Mouse (Mus musculus) c-Kit-positive CD71-negative TER-119-negative erythroid progenitor cells, embryonic 14.5 days (primary cell): ENCODE measurements around the gene Galnt17.

Source experiments
- DNase-seq: peaks from one replicate; pipeline ENCODE4 v3.0.0-alpha.2; 2013; ENCODE audit warnings: low read depth

Galnt17 gene

DNA sequence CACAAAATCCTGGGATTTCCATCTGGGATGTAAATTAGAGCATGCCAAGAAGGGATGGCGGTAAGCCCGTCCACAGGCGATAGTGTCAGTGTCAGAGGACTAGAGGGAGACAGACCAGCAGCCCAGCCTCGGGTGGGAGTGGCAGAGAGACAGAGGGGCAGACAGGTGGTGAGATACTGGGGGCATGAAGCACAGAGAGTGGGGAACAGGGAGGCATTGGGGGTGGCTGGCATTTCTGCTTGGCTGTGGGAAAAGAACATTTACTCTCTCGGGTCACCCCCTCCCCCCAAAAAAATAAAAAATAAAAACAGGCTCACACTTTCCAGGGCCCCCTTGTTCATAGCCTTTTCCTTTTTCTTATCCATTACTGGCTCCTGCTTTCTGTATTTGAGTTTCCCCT, 287.4 kb downstream of the Galnt17 start:
- no peak for DNase-seq

DNA sequence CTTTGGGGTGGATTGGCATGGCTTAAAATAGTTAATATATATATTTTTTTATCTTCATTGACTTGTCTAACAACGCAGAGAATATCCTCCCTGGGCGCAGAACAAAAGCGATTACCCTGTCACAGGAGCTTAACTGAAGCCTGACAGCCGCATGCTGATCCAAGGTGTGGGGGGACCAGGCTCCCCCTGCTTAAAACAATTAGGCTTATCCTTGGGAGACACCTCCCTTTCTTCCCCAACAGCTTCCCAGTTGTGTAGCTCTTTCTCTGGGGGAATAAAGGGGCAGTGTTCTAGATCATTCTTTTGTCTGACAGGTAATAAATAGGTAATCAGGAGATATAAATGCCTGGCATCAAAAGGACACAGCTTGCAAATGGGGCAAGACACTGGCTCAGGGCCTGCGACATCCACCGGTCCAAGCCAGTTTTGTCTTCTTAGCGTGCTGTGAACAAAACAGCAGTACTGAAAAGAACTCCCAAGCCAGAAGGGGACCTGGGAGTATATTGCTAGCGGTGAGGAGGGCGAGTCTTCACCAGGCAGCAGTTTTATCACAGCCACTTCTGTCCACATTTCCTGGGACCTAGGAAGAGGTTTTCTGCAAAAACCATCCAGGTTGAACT, 288.8 kb downstream of the Galnt17 start:
- DNase-seq = no peak

DNA sequence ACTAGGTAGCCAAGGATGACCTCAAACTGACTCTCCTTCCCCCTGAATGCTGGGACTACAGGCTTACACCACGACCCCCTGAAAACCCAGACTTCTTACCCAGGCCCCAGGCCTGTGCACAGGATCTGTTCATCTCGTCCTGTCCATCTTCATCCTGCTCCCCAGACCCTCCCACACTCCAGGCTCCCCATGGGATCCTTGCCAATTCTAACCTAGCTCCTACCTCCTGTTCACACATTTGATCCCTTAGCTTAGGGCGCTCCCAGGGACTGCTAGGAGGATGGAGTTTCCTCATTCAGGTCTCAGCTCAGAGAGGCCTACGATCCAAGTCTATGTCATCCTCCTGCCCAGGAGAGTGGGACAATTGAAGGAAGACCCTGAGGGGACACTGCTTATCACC, 292.2 kb downstream of the Galnt17 start:
- no peak for DNase-seq

DNA sequence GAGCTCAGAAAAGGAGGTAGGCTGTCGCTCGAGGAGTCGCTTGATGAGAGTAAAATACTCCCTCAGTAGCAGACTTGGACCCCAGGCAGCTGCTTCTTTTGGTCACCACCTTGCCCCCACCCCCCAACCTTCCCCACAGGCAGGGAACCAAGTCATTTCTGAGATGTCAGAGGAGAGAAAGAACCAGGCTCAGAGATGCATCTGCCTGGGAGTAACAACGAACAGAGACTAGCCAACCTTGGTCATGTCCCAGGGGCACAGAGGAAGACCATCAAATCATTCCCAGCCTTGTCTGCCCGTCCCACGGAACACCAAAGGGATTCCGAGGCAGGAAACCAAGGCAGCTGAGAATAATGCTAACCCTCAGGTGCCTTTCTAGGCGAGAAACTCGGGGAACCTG, 293.0 kb downstream of the Galnt17 start:
- DNase-seq = no peak

DNA sequence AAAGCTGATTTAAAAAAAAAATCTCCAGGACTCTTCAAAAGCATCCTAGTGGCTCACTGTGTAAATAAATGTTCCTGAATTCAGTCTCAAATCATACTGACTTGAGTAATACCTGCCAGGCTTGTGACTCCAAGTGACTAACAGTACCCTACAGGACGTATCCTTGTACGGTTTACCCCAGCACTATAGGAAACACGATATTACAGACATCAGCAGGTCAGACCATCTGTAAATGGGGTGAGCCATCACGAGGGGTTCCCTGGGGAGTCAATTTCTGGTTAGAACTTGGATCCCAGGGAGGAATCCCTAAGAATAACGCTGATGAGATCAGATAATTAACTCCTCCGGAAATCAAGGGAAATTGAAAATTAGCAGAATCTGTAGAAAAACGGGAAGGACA, 294.5 kb downstream of the Galnt17 start:
- DNase-seq = no peak

DNA sequence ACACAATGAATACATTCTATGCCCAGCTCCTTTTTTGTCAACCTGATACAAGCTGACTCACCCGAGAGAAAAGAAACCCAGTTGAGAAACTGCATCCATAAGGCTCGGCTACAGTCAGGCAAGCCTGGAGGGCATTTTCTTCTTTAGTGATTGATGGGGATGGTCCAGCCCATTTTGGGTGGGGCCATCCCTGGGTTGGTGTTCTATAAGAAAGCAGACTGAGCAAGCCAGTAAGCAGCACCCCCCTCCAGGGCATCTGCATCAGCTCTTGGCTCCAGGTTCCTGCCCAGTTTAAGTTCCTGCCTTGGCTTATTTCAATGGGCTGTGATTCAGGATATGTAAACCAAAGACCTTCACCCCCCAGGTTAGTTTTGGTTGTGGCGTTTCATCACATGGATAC, 295.2 kb downstream of the Galnt17 start:
- no peak for DNase-seq

DNA sequence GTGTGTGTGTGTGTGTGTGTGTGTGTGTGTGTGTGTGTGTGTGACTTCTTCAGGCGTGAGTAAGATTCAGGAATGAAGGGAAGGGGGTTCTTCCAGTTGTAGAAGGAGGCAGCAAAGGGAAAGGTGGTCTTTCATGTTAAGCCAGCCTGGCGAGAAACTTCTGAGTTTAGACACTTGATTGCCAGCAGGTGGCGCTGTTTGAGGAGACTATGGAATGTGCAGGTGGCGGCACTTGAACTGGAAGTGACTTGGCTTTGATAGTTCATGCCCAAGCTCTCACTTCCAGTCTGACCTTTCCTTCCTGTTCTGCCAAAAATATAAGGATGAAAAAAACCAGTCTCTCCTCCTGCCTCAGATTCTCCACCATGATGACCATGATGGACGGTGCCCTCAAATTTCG, 298.8 kb downstream of the Galnt17 start:
- DNase-seq = no peak

DNA sequence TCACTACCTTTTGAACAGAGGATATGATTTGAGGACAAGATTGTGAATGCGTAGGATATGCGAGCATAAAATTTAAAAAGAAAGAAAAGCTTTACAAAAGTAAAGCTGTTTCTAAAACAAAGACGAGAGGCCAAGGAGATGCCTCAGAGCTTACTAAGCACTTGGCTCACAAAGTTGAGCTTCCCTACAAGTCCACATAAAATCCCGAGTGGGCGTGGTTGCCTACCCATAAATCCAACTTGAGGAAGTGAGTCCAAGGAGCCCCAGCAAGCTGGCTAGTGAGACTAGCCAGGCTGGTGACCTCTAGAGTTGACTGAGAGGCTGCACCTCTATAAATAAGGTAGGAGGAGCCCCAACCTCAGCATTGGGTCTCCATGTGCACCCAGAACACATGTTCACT, 299.8 kb downstream of the Galnt17 start:
- DNase-seq = no peak

DNA sequence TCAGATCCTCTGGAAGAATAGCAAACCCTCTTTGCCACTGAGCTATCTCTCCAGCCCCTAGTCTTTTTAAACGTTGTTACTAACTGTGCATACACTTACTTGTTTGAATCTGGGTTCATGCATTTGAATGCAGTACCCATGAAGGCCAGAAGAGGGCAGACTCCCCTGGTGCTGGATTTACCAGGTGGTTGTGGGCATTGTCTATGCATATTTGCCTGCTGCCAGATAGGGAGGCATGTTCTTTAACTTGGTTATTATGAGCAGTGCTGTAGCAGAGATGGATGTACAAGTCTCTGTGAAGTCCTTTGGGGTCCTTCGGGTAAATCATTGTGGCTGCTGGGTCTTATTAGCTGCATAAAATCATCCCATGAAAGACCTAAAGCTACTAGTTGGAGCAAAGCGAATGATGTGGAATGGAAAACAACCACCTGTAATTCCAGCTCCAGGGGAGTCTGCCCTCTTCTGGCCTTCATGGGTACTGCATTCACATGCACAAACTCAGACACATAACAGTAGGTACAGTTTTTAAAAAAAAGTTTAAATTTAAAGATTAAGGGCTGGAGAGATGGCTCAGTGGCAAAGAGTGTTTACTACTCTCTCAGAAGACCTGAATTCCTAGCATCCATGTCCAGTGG, 300.3 kb downstream of the Galnt17 start:
- DNase-seq = peak; percentile 7

DNA sequence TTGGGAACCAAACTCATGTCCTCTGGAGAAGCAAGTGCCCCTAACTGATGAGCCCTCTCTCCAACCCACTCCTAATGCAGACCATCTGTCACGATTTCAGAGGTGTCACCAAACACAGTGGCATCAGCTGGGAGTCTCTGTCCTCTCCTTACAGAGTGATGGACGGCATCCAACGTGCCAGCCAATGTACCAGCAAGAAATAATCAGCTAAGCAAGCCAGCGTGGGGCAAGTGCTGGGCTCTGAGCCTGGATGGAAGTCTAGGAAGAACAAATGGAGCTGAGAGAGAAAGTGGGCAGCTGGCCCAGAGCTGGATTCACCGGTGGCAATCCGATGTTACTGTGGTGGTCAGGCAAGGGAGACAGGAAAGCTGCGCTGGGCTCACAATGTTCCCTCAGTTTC, 301.1 kb downstream of the Galnt17 start:
- DNase-seq = no peak

DNA sequence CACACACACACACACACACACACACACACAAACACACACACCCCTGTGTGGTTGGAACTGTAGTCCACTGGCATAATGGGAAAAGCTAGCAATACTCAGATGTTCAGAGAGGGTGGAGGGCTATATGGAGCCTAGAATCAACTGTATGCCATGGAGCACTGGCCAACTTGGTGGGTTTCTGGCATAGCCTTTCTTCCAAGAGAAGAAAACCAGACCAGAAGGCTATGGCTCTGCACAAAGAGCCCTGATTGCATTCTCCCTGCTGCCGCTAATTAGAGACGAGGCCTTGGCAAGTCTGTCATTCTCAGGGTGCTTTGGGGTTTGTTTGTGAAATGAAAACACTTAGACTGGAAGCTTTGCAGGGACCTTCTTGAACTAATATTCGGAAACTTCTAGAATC, 301.8 kb downstream of the Galnt17 start:
- no peak for DNase-seq

DNA sequence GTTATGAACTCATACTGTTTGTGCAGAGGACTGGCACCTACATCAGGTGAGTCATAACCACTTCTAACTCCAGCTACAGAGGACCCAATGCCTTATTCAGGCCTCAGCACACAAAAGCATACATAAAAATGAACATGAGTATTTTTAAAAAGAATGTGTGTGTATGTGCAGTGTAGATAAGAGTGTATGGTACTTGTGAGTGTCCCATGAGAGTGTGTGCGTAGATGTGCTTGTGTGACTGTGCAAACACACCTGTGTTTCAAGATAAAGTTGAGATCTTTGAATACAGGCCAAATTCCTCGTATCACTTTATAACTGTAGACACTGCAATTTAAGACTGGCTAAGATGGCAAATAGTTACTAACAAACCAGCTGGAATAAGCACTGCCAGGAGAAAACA, 307.7 kb downstream of the Galnt17 start:
- no peak for DNase-seq

DNA sequence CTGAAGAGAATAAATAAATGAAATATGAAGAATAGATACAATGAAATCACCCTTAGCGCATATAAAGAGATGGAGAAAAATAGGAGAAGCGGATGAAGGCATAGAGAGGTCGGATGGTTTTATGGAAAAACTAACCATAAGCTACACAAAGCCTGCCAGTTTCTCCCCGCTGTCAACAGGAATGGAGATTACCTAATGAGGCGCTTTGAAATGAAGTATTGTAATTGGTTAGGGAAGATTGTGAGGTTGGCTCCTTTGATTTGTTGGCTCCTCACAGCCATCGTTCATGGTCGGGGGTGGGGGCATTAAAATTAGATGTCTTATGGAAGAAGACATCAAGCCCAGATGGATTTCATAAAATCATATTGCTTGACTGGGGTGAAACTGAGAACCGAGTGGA, 329.0 kb downstream of the Galnt17 start:
- no peak for DNase-seq

DNA sequence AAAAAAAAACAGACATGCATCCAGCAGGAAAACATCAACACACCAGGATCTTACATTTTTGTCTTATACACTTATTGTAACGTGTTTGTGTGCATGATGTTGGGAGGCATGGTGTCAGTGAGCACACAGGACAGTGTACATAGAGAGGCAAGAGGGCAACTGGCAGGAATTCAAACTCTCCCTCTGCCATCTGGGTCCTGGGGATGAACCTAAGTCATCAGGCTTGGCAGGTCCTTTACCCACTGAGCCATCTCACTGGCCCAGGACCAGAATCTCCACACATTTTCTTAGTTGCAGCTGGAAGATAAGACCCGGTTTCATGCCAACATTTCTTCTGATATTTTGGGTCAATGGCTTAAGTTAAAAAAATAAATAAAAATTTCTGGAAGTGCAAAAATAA, 329.4 kb downstream of the Galnt17 start:
- no peak for DNase-seq

DNA sequence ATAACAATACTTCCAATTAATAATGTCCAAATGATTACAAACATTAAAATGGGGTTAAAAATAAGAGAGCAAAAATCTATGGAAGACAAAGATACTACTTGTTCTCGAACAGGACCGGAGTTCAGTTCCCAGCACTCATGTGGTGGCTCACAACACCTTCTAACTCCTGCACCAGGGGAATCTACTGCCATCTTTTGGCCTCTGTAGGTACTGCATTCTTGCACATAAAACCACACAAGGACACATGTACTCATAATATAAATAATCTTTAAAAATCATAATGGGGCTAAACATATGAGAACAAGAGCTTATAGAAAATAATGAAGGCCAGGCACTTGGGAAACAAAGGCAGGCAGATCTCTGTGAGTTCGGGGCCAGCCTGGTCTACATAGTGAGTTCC, 330.3 kb downstream of the Galnt17 start:
- no peak for DNase-seq

DNA sequence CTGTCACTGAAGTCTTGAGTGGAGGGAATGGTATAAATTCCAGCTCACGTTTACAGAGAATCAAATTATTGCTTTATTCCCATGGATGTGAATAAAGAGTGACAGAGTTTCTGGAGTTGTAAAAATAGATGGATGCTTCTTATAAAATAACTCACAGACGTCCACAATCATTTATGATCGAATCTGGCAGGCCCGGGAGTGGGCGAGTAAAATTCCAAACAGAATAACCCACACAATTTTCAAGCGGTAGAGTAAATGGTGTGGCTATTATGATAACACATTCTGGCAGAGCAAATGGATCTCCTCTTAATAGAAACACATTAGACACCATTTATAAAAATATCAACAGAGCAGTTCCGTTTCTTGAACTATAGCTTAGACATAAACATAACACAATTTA, 355.9 kb downstream of the Galnt17 start:
- no peak for DNase-seq

DNA sequence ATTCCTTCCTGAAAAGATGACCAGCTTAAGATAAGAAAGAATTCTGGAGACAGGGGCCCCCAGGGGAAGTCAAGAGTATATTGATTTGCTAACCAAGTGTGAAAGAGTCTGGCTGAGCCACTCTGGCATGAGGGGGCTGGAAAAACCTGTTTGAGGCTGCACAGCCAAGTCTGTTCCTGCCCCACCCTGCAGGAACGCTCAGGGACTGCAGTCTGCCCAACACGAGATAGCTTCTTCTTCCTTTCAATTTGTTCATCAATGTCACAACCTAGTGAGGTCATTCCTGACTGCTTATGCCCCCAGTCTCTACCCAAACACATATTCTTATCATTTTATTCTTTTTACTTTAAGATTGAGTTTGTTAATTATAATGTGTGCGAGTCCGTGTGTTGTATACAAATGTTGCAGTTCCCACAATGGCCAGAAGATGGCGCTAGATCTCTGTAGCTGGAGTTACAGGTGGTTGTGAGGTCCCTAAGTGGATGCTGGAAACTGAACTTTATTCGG, 357.4 kb downstream of the Galnt17 start:
- peak; percentile 3 for DNase-seq

DNA sequence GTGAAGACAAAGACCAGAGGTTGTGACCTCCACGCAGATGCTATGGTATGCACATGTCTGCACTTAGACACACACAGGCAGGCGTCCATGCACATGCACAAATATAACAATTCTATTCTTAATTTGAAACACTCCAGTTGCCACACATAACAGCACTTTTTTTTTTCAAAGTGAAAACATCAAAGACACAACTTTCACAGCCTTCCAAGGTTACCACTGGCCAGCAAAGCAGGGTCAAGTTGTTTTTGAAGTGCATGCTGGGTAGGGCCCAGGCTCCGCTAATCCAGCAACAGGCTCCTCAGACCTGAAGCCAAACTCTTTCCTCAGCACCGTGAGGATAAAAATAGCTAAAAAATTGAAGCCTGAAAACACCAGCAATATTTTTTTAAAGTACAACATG, 357.9 kb downstream of the Galnt17 start:
- no peak for DNase-seq

DNA sequence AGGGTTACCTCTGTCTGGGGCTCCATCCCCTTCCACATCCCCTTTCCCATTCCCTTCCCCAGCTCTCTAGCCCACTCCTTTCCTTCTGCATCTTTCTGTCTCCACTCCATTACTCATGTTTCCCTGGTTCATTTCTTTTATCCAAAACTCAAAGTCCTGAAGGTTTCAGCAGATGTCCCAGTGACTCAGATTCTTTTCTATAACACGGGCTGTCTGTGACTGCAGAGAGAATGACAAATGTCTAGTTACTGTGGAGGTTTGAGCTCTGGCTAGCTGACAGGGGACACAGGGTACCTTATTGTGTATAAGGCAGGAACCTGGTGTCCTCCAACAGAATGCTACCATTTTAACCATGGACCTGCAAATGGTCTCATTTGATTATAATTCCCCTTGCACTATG, 358.6 kb downstream of the Galnt17 start:
- no peak for DNase-seq

DNA sequence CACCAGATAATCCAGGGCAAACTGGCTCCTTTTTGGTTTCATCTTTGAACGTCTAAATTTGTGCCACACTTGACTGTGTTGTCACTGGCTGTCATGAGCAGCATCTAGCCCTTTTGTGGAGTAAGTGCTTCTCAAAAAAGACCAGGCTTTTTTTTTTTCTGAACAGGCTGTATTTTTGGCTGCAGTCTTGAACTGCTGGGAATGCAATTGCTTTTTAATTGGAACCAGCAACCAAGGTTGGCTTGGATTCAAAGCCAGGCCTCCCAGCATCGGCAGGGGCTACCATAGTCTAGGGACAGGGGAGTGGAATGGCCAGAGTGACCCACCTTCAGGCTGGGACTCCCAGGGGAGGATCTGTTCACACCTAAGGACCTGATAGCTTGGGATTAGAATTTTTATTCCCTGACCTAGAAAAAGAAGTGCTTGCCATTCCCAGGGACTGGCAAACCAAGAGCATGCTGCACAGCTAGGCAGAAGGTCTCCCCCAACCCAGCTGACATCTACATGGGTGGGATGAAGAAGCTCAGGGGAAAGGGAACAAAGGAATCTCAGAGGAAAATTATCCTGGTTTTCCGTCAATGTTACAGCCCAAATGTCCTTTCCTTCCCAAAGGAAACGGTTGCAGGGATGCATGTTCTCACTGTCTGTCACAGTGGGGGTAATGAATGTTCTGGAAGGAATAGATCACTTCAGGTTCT, 369.2 kb downstream of the Galnt17 start:
- DNase-seq = no peak

DNA sequence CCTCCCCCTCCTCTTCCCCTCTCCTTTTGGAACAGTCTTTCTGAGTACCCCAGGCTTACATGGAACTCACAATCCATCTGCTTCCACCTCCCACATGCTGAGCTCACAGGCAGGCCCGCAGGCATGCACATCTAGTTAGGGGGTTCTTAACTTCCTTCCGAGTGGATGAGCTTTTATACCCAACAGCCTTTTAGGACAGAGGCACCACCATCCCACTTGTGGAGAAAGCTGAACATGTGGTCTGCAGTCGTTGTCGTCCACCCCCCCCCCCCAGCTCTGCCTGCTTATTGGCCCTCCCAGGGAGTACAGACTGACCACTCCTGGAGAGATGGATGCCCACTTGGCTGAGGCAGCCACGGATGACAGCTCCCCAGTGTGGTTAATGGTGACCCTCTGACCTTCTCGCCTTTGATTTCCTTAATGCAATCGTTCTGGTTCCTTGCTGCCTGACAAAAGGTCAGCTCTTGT, 370.0 kb downstream of the Galnt17 start:
- DNase-seq = no peak

DNA sequence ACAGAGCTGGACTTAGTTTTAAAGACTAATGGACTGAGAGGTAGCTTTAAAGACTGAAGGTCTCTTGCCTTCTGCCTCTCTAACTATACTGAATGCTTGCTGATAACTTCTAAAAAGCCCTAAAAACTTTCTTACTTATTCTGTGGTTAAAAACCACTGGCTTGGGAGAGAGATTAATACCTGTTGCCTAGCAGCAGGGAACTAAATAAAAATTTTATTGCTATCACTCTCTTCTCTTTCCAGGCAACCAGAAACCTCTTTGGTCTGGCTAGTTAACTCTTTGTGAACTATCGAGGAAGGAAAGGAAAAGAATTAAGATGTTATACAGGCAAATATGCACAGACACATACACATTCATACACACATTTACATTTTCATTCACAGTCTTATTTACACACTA, 377.3 kb downstream of the Galnt17 start:
- no peak for DNase-seq

DNA sequence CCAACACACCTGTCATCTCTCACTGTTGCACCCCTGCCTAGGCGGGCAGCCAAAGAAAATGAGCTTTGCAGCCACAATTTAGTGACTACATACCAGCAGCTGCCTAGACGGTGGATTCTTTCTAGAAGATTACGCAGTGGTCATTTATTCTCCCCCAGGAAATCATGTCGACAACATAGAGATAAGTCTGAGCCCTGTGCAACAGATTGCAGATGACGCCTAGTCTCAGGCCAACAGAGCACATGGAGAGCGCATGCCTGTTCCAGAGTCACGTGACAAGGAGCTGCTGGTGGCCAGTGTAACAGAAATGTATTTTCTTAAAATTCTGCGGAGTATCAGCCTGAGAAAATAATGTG, 380.5 kb downstream of the Galnt17 start:
- no peak for DNase-seq
